Mouse (Mus musculus) gastrocnemius, adult 2 months (tissue): ENCODE data around the gene Tsfm. TPM values are rescaled to one million over a fixed set of nuclear protein-coding genes. Genes with fewer than 3 reads are reported as not detected.
"Not testable (repeated sequence)": the region's sequence is repeated elsewhere in the genome, so short reads cannot be mapped to it uniquely, and the experiment has no call there.

Experiments used
- DNase-seq: peaks from one replicate; pipeline ENCODE4 v3.0.0; 2022
- H3K27ac ChIP-seq: fragments of 200-600 bp; 2 replicates; pipeline ENCODE4 v1.8.1; 2022; ENCODE audit warnings: mild to moderate bottlenecking
- H3K4me3 ChIP-seq: fragments of 200-600 bp; 2 replicates; pipeline ENCODE4 v1.8.1; 2022; ENCODE audit warnings: mild to moderate bottlenecking, moderate library complexity
- CTCF ChIP-seq: fragments of 200-600 bp; IDR thresholded peaks from 2 replicates; pipeline ENCODE4 v1.8.1; 2022; ENCODE audit warnings: antibody characterized with exemption, mild to moderate bottlenecking, moderate library complexity
- intact Hi-C: fragments of 180-260 bp; cut with DNase I; formaldehyde crosslinking; loops from one replicate; pipeline ENCODE4 v1.15.1; 2025
- long read RNA-seq, 2 experiments: library from polyadenylated mRNA; stranded (forward); transcript quantifications; one replicate each; pipeline ENCODE4 v2.0.0; 2021
- total RNA-seq, 2 experiments: library from RNA; stranded (reverse); gene quantifications; 2 replicates each; pipeline ENCODE4 v1.2.3; 2021

Tsfm gene
- 10 to 100 TPM; 15.0 to 28.8 TPM for total RNA-seq
- long read RNA-seq, experiment 1, transcript Tsfm-201 (6 exons, 1,206 nt): major isoform, 33 of 35 reads
- long read RNA-seq, experiment 1, partial matches to known transcripts: 0 of 35 reads
- long read RNA-seq, experiment 1, other reads (novel, unspliced or antisense): 1 of 35 reads
- long read RNA-seq, experiment 2, transcript Tsfm-201 (6 exons, 1,206 nt): major isoform, 36 of 39 reads
- long read RNA-seq, experiment 2, partial matches to known transcripts: 1 of 39 reads
- long read RNA-seq, experiment 2, other reads (novel, unspliced or antisense): 2 of 39 reads

GRCm38 (mm10) chr10:127030336-127031296 is at the start of gene Tsfm:
TSS of gene Tsfm (minus strand) at chr10:127030840.
- TF ChIP-seq CTCF: no peak; the same call in none of the 2 replicates
- Histone ChIP-seq H3K27ac (peak within 1 kb of the TSS; percentile 90), H3K4me3 (peak within 1 kb of the TSS; percentile 98)
- peak; percentile 96 for DNase-seq
- intact Hi-C loops: loop anchor here (1.0 to 2.0 kb wide), 2 partner anchors 44 to 111 kb away; no protein-coding TSS in a partner anchor

DNA sequence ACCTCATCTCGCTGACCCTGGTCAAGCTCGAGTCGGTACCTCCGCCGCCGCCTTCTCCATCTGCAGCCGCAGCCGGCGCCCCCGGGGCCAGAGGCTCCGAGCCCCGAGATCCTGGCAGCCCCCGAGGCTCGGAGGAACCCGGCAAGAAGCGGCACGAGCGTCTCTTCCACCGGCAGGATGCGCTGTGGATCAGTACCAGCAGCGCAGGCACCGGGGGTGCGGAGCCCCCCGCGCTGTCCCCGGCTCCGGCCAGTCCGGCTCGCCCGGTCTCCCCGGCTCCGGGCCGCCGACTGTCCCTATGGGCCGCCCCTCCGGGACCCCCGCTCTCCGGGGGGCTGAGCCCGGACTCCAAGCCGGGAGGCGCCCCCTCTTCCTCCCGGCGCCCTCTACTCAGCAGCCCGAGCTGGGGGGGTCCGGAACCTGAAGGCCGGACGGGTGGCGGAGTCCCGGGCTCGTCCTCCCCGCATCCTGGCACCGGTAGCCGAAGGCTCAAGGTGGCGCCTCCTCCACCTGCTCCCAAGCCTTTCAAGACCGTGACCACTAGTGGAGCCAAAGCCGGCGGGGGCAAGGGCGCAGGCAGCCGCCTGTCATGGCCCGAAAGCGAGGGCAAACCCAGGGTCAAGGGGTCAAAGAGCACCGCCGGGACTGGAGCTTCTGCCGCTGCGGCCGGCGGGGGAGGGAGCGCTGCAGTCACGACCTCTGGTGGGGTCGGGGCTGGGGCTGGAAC is 49.2 kb upstream of the Tsfm start:
- no peak for DNase-seq
- intact Hi-C loops: loop anchor here (10.0 kb wide), 1 partner anchor 595 kb away; no protein-coding TSS in a partner anchor
- TF ChIP-seq CTCF: peak; percentile 46
- Histone ChIP-seq H3K4me3 (peak overlapping the region; percentile 71), H3K27ac (peak overlapping the region; percentile 58)

GRCm38 (mm10) chr10:127078677-127079575 is 48.3 kb upstream of the Tsfm start:
- Histone ChIP-seq H3K4me3 (peak overlapping the region; percentile 71), H3K27ac (peak overlapping the region; percentile 58)
- no peak for TF ChIP-seq CTCF
- intact Hi-C loops: loop anchor here (10.0 kb wide), 1 partner anchor 596 kb away; no protein-coding TSS in a partner anchor
- DNase-seq: no peak

GRCm38 (mm10) chr10:127078001-127078676 is 47.5 kb upstream of the Tsfm start:
- DNase-seq: no peak
- no peak for TF ChIP-seq CTCF
- intact Hi-C loops: loop anchor here (10.0 kb wide), 1 partner anchor 597 kb away; no protein-coding TSS in a partner anchor
- Histone ChIP-seq H3K4me3 (peak overlapping the region; percentile 71), H3K27ac (peak overlapping the region; percentile 41; the same call in 1 of the 2 replicates)

- H3K4me3 ChIP-seq: no peak overlapping the region
- no peak overlapping the region for H3K27ac ChIP-seq
- DNase-seq: no peak
- TF ChIP-seq CTCF: no peak
- intact Hi-C loops: loop anchor here (10.0 kb wide), 1 partner anchor 597 kb away; no protein-coding TSS in a partner anchor
Measured at GRCm38 (mm10) chr10:127077515-127077914, 46.9 kb upstream of the Tsfm start.

- intact Hi-C loops: loop anchor here (10.0 kb wide), 1 partner anchor 599 kb away; no protein-coding TSS in a partner anchor
- no peak overlapping the region for H3K4me3 ChIP-seq
- DNase-seq: peak; percentile 15
- no peak for TF ChIP-seq CTCF
- H3K27ac ChIP-seq: no peak overlapping the region
Measured at GRCm38 (mm10) chr10:127076082-127076481, 45.4 kb upstream of the Tsfm start.

GRCm38 (mm10) chr10:127075651-127076050 is 45.0 kb upstream of the Tsfm start:
- Histone ChIP-seq H3K27ac (no peak overlapping the region), H3K4me3 (no peak overlapping the region)
- DNase-seq: peak; percentile 10
- TF ChIP-seq CTCF: no peak
- intact Hi-C loops: loop anchor here (10.0 kb wide), 1 partner anchor 599 kb away; no protein-coding TSS in a partner anchor

DNA sequence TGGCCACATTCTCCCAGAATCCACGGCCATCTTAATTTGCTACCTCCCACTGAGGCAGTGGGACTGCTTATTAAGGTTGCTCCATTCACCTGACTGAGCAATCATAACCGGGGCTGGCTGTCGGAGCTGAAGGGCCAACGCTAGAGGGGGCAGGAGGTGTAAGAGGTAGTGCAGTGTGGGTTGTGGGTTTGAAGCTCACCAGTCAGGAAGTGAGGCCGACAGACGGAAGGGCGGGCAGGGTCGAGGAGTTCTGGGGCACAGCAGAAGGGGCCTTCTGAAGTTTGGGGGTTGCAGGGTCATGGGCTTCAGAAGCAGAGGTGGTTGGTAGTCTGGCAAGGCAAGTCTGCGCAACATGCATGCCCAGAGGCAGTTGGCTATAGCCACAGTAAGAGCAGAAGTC is 44.4 kb upstream of the Tsfm start, which contains the start of gene Agap2:
Agap2 (plus strand) TSS at position 205 of the 400 bp plus-strand sequence.
- H3K4me3 ChIP-seq: no peak within 1 kb of the TSS
- intact Hi-C loops: loop anchor here (10.0 kb wide), 1 partner anchor 600 kb away; no protein-coding TSS in a partner anchor
- no peak for TF ChIP-seq CTCF
- no peak for DNase-seq
- H3K27ac ChIP-seq: no peak within 1 kb of the TSS

DNA sequence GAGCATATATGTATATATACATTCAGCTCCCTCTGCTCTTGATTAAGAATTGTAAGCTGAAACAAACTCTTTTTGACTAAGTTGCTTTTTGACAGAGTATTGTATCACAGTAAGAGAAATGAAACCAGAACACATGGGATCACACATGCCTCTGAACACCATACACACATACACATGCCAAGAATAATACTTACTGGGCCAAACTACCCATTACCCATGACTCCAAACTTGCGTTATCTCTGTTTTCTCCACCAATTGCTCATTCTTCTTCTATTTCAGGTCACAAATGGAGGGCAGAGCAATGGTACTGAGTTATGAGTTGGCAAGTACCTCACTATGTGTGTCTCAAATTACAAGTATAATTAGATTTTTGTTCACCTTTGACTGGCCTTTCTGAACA is 43.3 kb upstream of the Tsfm start:
- TF ChIP-seq CTCF: no peak
- intact Hi-C loops: loop anchor here (10.0 kb wide), 1 partner anchor 601 kb away; no protein-coding TSS in a partner anchor
- DNase-seq: no peak
- Histone ChIP-seq H3K4me3 (no peak overlapping the region), H3K27ac (no peak overlapping the region)

- H3K4me3 ChIP-seq, DNase-seq, H3K27ac ChIP-seq: not testable (repeated sequence)
- intact Hi-C loops: loop anchor here (10.0 kb wide), 1 partner anchor 602 kb away; no protein-coding TSS in a partner anchor
Measured at GRCm38 (mm10) chr10:127072969-127073368, 42.3 kb upstream of the Tsfm start.

DNA sequence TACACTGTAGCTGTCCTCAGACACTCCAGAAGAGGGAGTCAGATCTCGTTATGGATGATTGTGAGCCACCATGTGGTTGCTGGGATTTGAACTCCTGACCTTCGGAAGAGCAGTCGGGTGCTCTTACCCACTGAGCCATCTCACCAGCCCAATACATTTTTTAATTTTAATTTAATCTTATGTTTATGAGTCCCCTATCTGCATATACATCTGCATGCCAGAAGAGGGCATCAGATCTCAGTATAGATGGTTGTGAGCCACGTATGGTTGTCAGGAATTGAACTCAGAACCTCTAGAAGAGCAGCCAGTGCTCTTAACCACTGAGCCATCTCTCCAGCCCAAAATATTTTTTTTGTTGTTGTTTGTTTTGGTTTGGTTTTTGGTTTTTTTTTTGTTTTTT is 41.6 kb upstream of the Tsfm start:
- intact Hi-C loops: loop anchor here (10.0 kb wide), 1 partner anchor 603 kb away; no protein-coding TSS in a partner anchor
- not testable (repeated sequence) for H3K27ac ChIP-seq, H3K4me3 ChIP-seq, DNase-seq
